In genomic region chr4:148922221-148922700, GRCm38 (mm10) we compare ENCODE assay signal across 9 mouse cellular contexts.
DNase-seq lines count a peak whose midpoint lies in the region; ATAC-seq lines count a peak whose summit lies in the region.
"Had no signal": no experiment of that assay in that cellular context is flagged by ENCODE, and none has a peak within 500 bp of the region (broad histone marks: within the 10 kb centered on the region; RNA-seq: fewer than 3 reads in every experiment).

No protein-coding gene starts in this region.

- no peaks in the 10 kb centered on the region for H3K9me3 ChIP-seq in heart, embryonic 12.5 days (replicated peaks)
- no peaks in the 10 kb centered on the region for H3K9me3 ChIP-seq in embryonic facial prominence, embryonic 13.5 days
- no peaks in the 10 kb centered on the region for H3K9me3 ChIP-seq in midbrain, embryonic 13.5 days

- H3K4me2 ChIP-seq in heart, embryonic 12.5 days: peak overlapping the region; percentile 49
- peak overlapping the region; percentile 41 for H3K4me2 ChIP-seq in embryonic facial prominence, embryonic 13.5 days
- H3K4me2 ChIP-seq in midbrain, embryonic 13.5 days (replicated peaks): peak overlapping the region; percentile 47

- no peak for DNase-seq in heart, postnatal 36 days
- DNase-seq in kidney, adult 18-20 months: peak; percentile 57
- no peak for DNase-seq in gastrocnemius, postnatal 14 days
- DNase-seq in layer of hippocampus, adult 11-12 months (ENCODE audit: low spot score): no peak
- no peak for DNase-seq in gastrocnemius, postnatal 25 days
- DNase-seq: thymus, postnatal 14 days had no signal

- peak overlapping the region; percentile 13 for H3K4me3 ChIP-seq in heart, embryonic 12.5 days
- no peak overlapping the region for H3K4me3 ChIP-seq in embryonic facial prominence, embryonic 13.5 days
- no peak overlapping the region; the same call in 1 of the 2 replicates for H3K4me3 ChIP-seq in midbrain, embryonic 13.5 days (replicated peaks)

- intact Hi-C loops in heart, postnatal 36 days (cut with DNase I): no loop called here
- intact Hi-C loops in gastrocnemius, postnatal 14 days (cut with DNase I; ENCODE audit: low total_unique reads): no loop called here

- no peak; the same call in 1 of the 2 replicates for ATAC-seq in heart, embryonic 12.5 days (ENCODE audit: insufficient number of reproducible peaks, low FRiP score)
- ATAC-seq in embryonic facial prominence, embryonic 13.5 days (ENCODE audit: insufficient number of reproducible peaks, insufficient read depth, low FRiP score, low TSS enrichment, low read depth): no peak
- peak; percentile 34; the same call in 1 of the 2 replicates for ATAC-seq in midbrain, embryonic 13.5 days

- 12% methylated on average over 16 of the region's 16 CpGs for WGBS in heart, embryonic 12.5 days
- 13% methylated on average over 16 of the region's 16 CpGs for WGBS in embryonic facial prominence, embryonic 13.5 days
- 6% methylated on average over 16 of the region's 16 CpGs for WGBS in midbrain, embryonic 13.5 days

- peaks cover 95% of the 10 kb centered on the region for H3K4me1 ChIP-seq in heart, embryonic 12.5 days (replicated peaks)
- H3K4me1 ChIP-seq in embryonic facial prominence, embryonic 13.5 days: peaks cover 23% of the 10 kb centered on the region
- peaks cover 72% of the 10 kb centered on the region for H3K4me1 ChIP-seq in midbrain, embryonic 13.5 days (replicated peaks)

- peaks cover 13% of the 10 kb centered on the region for H3K27me3 ChIP-seq in heart, embryonic 12.5 days (replicated peaks)
- peaks cover 99% of the 10 kb centered on the region for H3K27me3 ChIP-seq in embryonic facial prominence, embryonic 13.5 days
- H3K27me3 ChIP-seq in midbrain, embryonic 13.5 days: peaks cover 95% of the 10 kb centered on the region

- peak overlapping the region; percentile 35; the same call in 1 of the 2 replicates for H3K9ac ChIP-seq in heart, embryonic 12.5 days
- 0 out of 2 replicates have a peak overlapping the region, but pooled peaks have one; percentile 36 for H3K9ac ChIP-seq in embryonic facial prominence, embryonic 13.5 days
- peak overlapping the region; percentile 23; the same call in 1 of the 2 replicates for H3K9ac ChIP-seq in midbrain, embryonic 13.5 days (replicated peaks)

- no peaks in the 10 kb centered on the region for H3K36me3 ChIP-seq in heart, embryonic 12.5 days
- no peaks in the 10 kb centered on the region for H3K36me3 ChIP-seq in embryonic facial prominence, embryonic 13.5 days
- H3K36me3 ChIP-seq in midbrain, embryonic 13.5 days: no peaks in the 10 kb centered on the region

- H3K27ac ChIP-seq in heart, embryonic 12.5 days (ENCODE audit: poor library complexity, severe bottlenecking): peak overlapping the region; percentile 78
- no peak overlapping the region for H3K27ac ChIP-seq in embryonic facial prominence, embryonic 13.5 days
- H3K27ac ChIP-seq in midbrain, embryonic 13.5 days: peak overlapping the region; percentile 47
